Mouse (Mus musculus): Measurements from ENCODE around the gene Ndufb10. TPM values are rescaled to one million over a fixed set of nuclear protein-coding genes. Genes with fewer than 3 reads are reported as not detected.

Ndufb10 gene
- total RNA-seq, 2 experiments from 2014 or later: 186 to 200 TPM

Other genes with a start within 250 kb of the Ndufb10 start
- 10 to 100 TPM; 30.7 to 32.1 TPM for gene Mlst8, start 245.4 kb downstream of the Ndufb10 start, total RNA-seq (2021)
- gene Caskin1, start 235.9 kb downstream of the Ndufb10 start, total RNA-seq (2021): 100 to 1,000 TPM; 155 to 161 TPM
- gene Traf7, start 196.5 kb downstream of the Ndufb10 start, total RNA-seq (2021): 10 to 100 TPM; 93.6 to 96.0 TPM
- gene Rab26, start 190.3 kb downstream of the Ndufb10 start, total RNA-seq (2021): 10 to 100 TPM; 60.1 to 69.3 TPM
- 10 to 100 TPM; 71.1 to 85.9 TPM for gene Pkd1, start 174.6 kb downstream of the Ndufb10 start, total RNA-seq (2021)
- gene Tsc2, start 91.8 kb downstream of the Ndufb10 start, total RNA-seq (2021): 100 to 1,000 TPM; 160 to 162 TPM
- gene Nthl1, start 91.8 kb downstream of the Ndufb10 start, total RNA-seq (2021): 1 to 10 TPM; 3.9 to 5.3 TPM
- gene Slc9a3r2, start 74.2 kb downstream of the Ndufb10 start, total RNA-seq (2021): 10 to 100 TPM; 47.9 to 52.4 TPM
- 1 to 10 TPM; 3.7 to 3.9 TPM for gene Npw, start 66.0 kb downstream of the Ndufb10 start, total RNA-seq (2021)
- 10 to 100 TPM; 36.5 to 40.7 TPM for gene Zfp598, start 54.8 kb downstream of the Ndufb10 start, total RNA-seq (2021)
- 100 to 1,000 TPM; 197 to 204 TPM for gene Syngr3, start 34.5 kb downstream of the Ndufb10 start, total RNA-seq (2021)
- gene Gfer, start 28.3 kb downstream of the Ndufb10 start, total RNA-seq (2021): 10 to 100 TPM; 18.5 to 19.8 TPM
- 1 to 10 TPM; 2.7 to 4.4 TPM for gene Noxo1, start 28.2 kb downstream of the Ndufb10 start, total RNA-seq (2021)
- gene Tbl3, start 16.8 kb downstream of the Ndufb10 start, total RNA-seq (2021): 10 to 100 TPM; 28.5 to 29.1 TPM
- not detected for gene Rnf151, start 6.4 kb downstream of the Ndufb10 start, total RNA-seq (2021)
- 100 to 1,000 TPM; 494 to 506 TPM for gene Rps2, start 6.4 kb downstream of the Ndufb10 start, total RNA-seq (2021)
- 1 to 10 TPM in 1 of 2 experiments, under 1 TPM in 1; 0.79 to 1.0 TPM for gene Rpl3l, start 3.3 kb upstream of the Ndufb10 start, total RNA-seq (2021)
- gene Msrb1, start 12.2 kb upstream of the Ndufb10 start, total RNA-seq (2021): 10 to 100 TPM; 44.4 to 51.2 TPM
- gene Hs3st6, start 28.5 kb upstream of the Ndufb10 start, total RNA-seq (2021): not detected
- not detected for gene Meiob, start 79.8 kb upstream of the Ndufb10 start, total RNA-seq (2021)
- gene Hagh, start 115.7 kb upstream of the Ndufb10 start, total RNA-seq (2021): 100 to 1,000 TPM; 107 to 112 TPM
- gene Fahd1, start 125.9 kb upstream of the Ndufb10 start, total RNA-seq (2021): 10 to 100 TPM; 18.1 to 18.2 TPM
- not detected for gene Igfals, start 141.5 kb upstream of the Ndufb10 start, total RNA-seq (2021)
- 10 to 100 TPM; 37.7 to 43.4 TPM for gene Nubp2, start 161.9 kb upstream of the Ndufb10 start, total RNA-seq (2021)
- 10 to 100 TPM; 40.9 to 41.2 TPM for gene Spsb3, start 162.2 kb upstream of the Ndufb10 start, total RNA-seq (2021)
- gene Eme2, start 170.6 kb upstream of the Ndufb10 start, total RNA-seq (2021): 10 to 100 TPM; 66.9 to 83.2 TPM
- 10 to 100 TPM; 73.0 to 76.3 TPM for gene Mrps34, start 170.6 kb upstream of the Ndufb10 start, total RNA-seq (2021)
- gene Nme3, start 172.0 kb upstream of the Ndufb10 start, total RNA-seq (2021): 10 to 100 TPM; 48.6 to 53.8 TPM
- gene Mapk8ip3, start 212.5 kb upstream of the Ndufb10 start, total RNA-seq (2021): 100 to 1,000 TPM; 312 to 326 TPM
- 10 to 100 TPM; 11.2 TPM for gene Jpt2, start 236.2 kb upstream of the Ndufb10 start, total RNA-seq (2021)